Comparison of ENCODE assay signal across 18 mouse cellular contexts in genomic region chr2:14537781-14538180, GRCm38 (mm10).
DNase-seq lines count a peak whose midpoint lies in the region.
"Had no signal": no experiment of that assay in that cellular context is flagged by ENCODE, and none has a peak within 500 bp of the region (broad histone marks: within the 10 kb centered on the region; RNA-seq: fewer than 3 reads in every experiment).

No protein-coding gene starts in this region.

- intact Hi-C loops in left cerebral cortex, postnatal 10 days (cut with DNase I) = no loop called here
- intact Hi-C loops in left cerebral cortex, postnatal 25 days (cut with DNase I) = no loop called here

- peak; percentile 24 for DNase-seq in adrenal gland, adult 2 months
- DNase-seq in adrenal gland, adult 8-10 months = no peak
- DNase-seq in left cerebral cortex, adult 9 months (ENCODE audit: low spot score in 2 of 2) = peak; percentile 20 to 46
- DNase-seq in left cerebral cortex, postnatal 10 days (ENCODE audit: extremely low spot score in 1 of 2, low spot score in 2 of 2) = no peak
- DNase-seq in layer of hippocampus, adult 18-20 months (ENCODE audit: low spot score in 2 of 2) = peak; percentile 47 to 83
- DNase-seq in left cerebral cortex, postnatal 25 days (ENCODE audit: low spot score in 2 of 2) = peak; percentile 18 to 44
- no peak for DNase-seq in urinary bladder, postnatal 10 days (ENCODE audit: low spot score)
- DNase-seq: adrenal gland, postnatal 25 days; cerebellum, adult 11 months; cerebellum, postnatal 10 days; forebrain, postnatal 0 days; gastrocnemius, postnatal 14 days; heart, adult 18-20 months; heart, postnatal 14 days; kidney, postnatal 25 days; lung, adult 18-20 months; lung, postnatal 14 days; thymus, postnatal 25 days had no signal

Comparison
In these comparisons a context has a peak if more than half of its experiments do, and no peak if none do; other contexts are left out.
1. DNase-seq: peak in adrenal gland, adult 2 months (single experiment), left cerebral cortex, adult 9 months (2 of 2), layer of hippocampus, adult 18-20 months (2 of 2) and left cerebral cortex, postnatal 25 days (2 of 2); none in adrenal gland, adult 8-10 months (single experiment), left cerebral cortex, postnatal 10 days (0 of 2) and urinary bladder, postnatal 10 days (single experiment).